Mouse (Mus musculus): ENCODE data around the gene Eif2ak3. TPM values are rescaled to one million over a fixed set of nuclear protein-coding genes. Genes with fewer than 3 reads are reported as not detected.

The Eif2ak3 gene
- polyA plus RNA-seq, 1 experiment: 25.9 TPM

GRCm38 (mm10) chr6:70864285-70864684, 20.0 kb downstream of the Eif2ak3 start:
- no peak for DNase-seq
- Histone ChIP-seq H3K4me1 (replicated peaks; ENCODE audit: control insufficient read depth, insufficient read depth, low read length) (peaks cover 19% of the 10 kb centered on the region), H3K4me3 (ENCODE audit: control insufficient read depth, insufficient read depth, low read length) (no peak overlapping the region), H3K36me3 (ENCODE audit: control insufficient read depth, insufficient read depth, low read length) (peaks cover 8% of the 10 kb centered on the region), H3K27ac (ENCODE audit: control insufficient read depth, insufficient read depth, low read length) (no peak overlapping the region), H3K27me3 (ENCODE audit: control insufficient read depth, insufficient read depth, low read length) (no peaks in the 10 kb centered on the region)
- WGBS: 79% methylated on average over 6 of the region's 6 CpGs
- no peak for TF ChIP-seq POLR2A (IDR thresholded peaks at IDR 0.05; ENCODE audit: control insufficient read depth, extremely low read depth, insufficient read depth, low read length, poor library complexity)

- no peak overlapping the region for H3K4me3 ChIP-seq (ENCODE audit: control insufficient read depth, insufficient read depth, low read length)
- no peak overlapping the region for H3K27ac ChIP-seq (ENCODE audit: control insufficient read depth, insufficient read depth, low read length)
- no peak for TF ChIP-seq CTCF (IDR thresholded peaks at IDR 0.05; ENCODE audit: borderline replicate concordance, control insufficient read depth, extremely low read depth, insufficient read depth, low read length, poor library complexity)
- TF ChIP-seq POLR2A (IDR thresholded peaks at IDR 0.05; ENCODE audit: control insufficient read depth, extremely low read depth, insufficient read depth, low read length, poor library complexity): no peak
- DNase-seq: no peak
- peaks cover 23% of the 10 kb centered on the region for H3K4me1 ChIP-seq (replicated peaks; ENCODE audit: control insufficient read depth, insufficient read depth, low read length)
- H3K36me3 ChIP-seq (ENCODE audit: control insufficient read depth, insufficient read depth, low read length): no peaks in the 10 kb centered on the region
- 93% methylated on average over 5 of the region's 5 CpGs for WGBS
- H3K27me3 ChIP-seq (ENCODE audit: control insufficient read depth, insufficient read depth, low read length): no peaks in the 10 kb centered on the region
Measured at GRCm38 (mm10) chr6:70866761-70867160, 22.4 kb downstream of the Eif2ak3 start.

- Histone ChIP-seq H3K27me3 (ENCODE audit: control insufficient read depth, insufficient read depth, low read length) (no peaks in the 10 kb centered on the region), H3K4me3 (ENCODE audit: control insufficient read depth, insufficient read depth, low read length) (no peak overlapping the region), H3K27ac (ENCODE audit: control insufficient read depth, insufficient read depth, low read length) (no peak overlapping the region), H3K36me3 (ENCODE audit: control insufficient read depth, insufficient read depth, low read length) (no peaks in the 10 kb centered on the region), H3K4me1 (replicated peaks; ENCODE audit: control insufficient read depth, insufficient read depth, low read length) (peaks cover 19% of the 10 kb centered on the region)
- 96% methylated on average over 8 of the region's 9 CpGs for WGBS
- no peak for TF ChIP-seq CTCF (IDR thresholded peaks at IDR 0.05; ENCODE audit: borderline replicate concordance, control insufficient read depth, extremely low read depth, insufficient read depth, low read length, poor library complexity)
- TF ChIP-seq POLR2A (IDR thresholded peaks at IDR 0.05; ENCODE audit: control insufficient read depth, extremely low read depth, insufficient read depth, low read length, poor library complexity): no peak
- DNase-seq: no peak
Measured at GRCm38 (mm10) chr6:70867297-70867696, 23.0 kb downstream of the Eif2ak3 start.

- WGBS: 46% methylated on average over 14 of the region's 14 CpGs
- DNase-seq: no peak
- peaks cover 2% of the 10 kb centered on the region for H3K36me3 ChIP-seq (ENCODE audit: control insufficient read depth, insufficient read depth, low read length)
- no peaks in the 10 kb centered on the region for H3K27me3 ChIP-seq (ENCODE audit: control insufficient read depth, insufficient read depth, low read length)
- no peak overlapping the region for H3K4me3 ChIP-seq (ENCODE audit: control insufficient read depth, insufficient read depth, low read length)
- peaks cover 3% of the 10 kb centered on the region; the same call in 1 of the 2 replicates for H3K4me1 ChIP-seq (replicated peaks; ENCODE audit: control insufficient read depth, insufficient read depth, low read length)
- H3K27ac ChIP-seq (ENCODE audit: control insufficient read depth, insufficient read depth, low read length): no peak overlapping the region
- TF ChIP-seq CTCF (IDR thresholded peaks at IDR 0.05; ENCODE audit: borderline replicate concordance, control insufficient read depth, extremely low read depth, insufficient read depth, low read length, poor library complexity) (no peak), POLR2A (IDR thresholded peaks at IDR 0.05; ENCODE audit: control insufficient read depth, extremely low read depth, insufficient read depth, low read length, poor library complexity) (no peak)
Measured at GRCm38 (mm10) chr6:70871511-70871980, 27.2 kb downstream of the Eif2ak3 start.

- H3K4me1 ChIP-seq (replicated peaks; ENCODE audit: control insufficient read depth, insufficient read depth, low read length): peaks cover 3% of the 10 kb centered on the region; the same call in 1 of the 2 replicates
- TF ChIP-seq POLR2A (IDR thresholded peaks at IDR 0.05; ENCODE audit: control insufficient read depth, extremely low read depth, insufficient read depth, low read length, poor library complexity) (no peak), CTCF (IDR thresholded peaks at IDR 0.05; ENCODE audit: borderline replicate concordance, control insufficient read depth, extremely low read depth, insufficient read depth, low read length, poor library complexity) (no peak)
- H3K27me3 ChIP-seq (ENCODE audit: control insufficient read depth, insufficient read depth, low read length): no peaks in the 10 kb centered on the region
- WGBS: 91% methylated on average over 10 of the region's 10 CpGs
- no peak overlapping the region for H3K27ac ChIP-seq (ENCODE audit: control insufficient read depth, insufficient read depth, low read length)
- DNase-seq: no peak
- peaks cover 6% of the 10 kb centered on the region for H3K36me3 ChIP-seq (ENCODE audit: control insufficient read depth, insufficient read depth, low read length)
- no peak overlapping the region for H3K4me3 ChIP-seq (ENCODE audit: control insufficient read depth, insufficient read depth, low read length)
Measured at GRCm38 (mm10) chr6:70872128-70872527, 27.8 kb downstream of the Eif2ak3 start.

- WGBS: 93% methylated on average over 7 of the region's 7 CpGs
- no peak for DNase-seq
- Histone ChIP-seq H3K27me3 (ENCODE audit: control insufficient read depth, insufficient read depth, low read length) (no peaks in the 10 kb centered on the region), H3K4me1 (replicated peaks; ENCODE audit: control insufficient read depth, insufficient read depth, low read length) (peaks cover 3% of the 10 kb centered on the region; the same call in 1 of the 2 replicates), H3K4me3 (ENCODE audit: control insufficient read depth, insufficient read depth, low read length) (no peak overlapping the region), H3K27ac (ENCODE audit: control insufficient read depth, insufficient read depth, low read length) (no peak overlapping the region), H3K36me3 (ENCODE audit: control insufficient read depth, insufficient read depth, low read length) (peaks cover 6% of the 10 kb centered on the region)
- TF ChIP-seq CTCF (IDR thresholded peaks at IDR 0.05; ENCODE audit: borderline replicate concordance, control insufficient read depth, extremely low read depth, insufficient read depth, low read length, poor library complexity) (no peak), POLR2A (IDR thresholded peaks at IDR 0.05; ENCODE audit: control insufficient read depth, extremely low read depth, insufficient read depth, low read length, poor library complexity) (no peak)
Measured at GRCm38 (mm10) chr6:70872570-70872969, 28.3 kb downstream of the Eif2ak3 start.

Measured in thymus, adult 2 months (tissue).